Mouse (Mus musculus) MEL (cell line): ENCODE data around the gene Comp. TPM values are rescaled to one million over a fixed set of nuclear protein-coding genes. Genes with fewer than 3 reads are reported as not detected.

Source experiments
- DNase-seq: peaks from one replicate; pipeline ENCODE4 v3.0.0; 2011; ENCODE audit warnings: low read depth, low spot score
- H3K27ac ChIP-seq: 2 replicates; pipeline ENCODE4 v1.5.1; 2012; ENCODE audit warnings: low read depth, mild to moderate bottlenecking, control low read depth, low read length, moderate library complexity; ENCODE audit not compliant: control insufficient read depth
- H3K27me3 ChIP-seq, 2 experiments: fragments of 150-350 bp in 1 of 2; sonication (generic) in 1 of 2; 2 replicates each; pipeline ENCODE4 v1.6.1; 2012; ENCODE audit warnings: low read length in 2 of 2, mild to moderate bottlenecking in 2 of 2, improper control_type of control experiment in 1 of 2, moderate library complexity in 1 of 2; ENCODE audit not compliant: insufficient read depth in 2 of 2, control insufficient read depth in 1 of 2
- H3K36me3 ChIP-seq, 2 experiments: 2 replicates each; pipeline ENCODE4 v1.6.1; 2012 to 2014; ENCODE audit warnings: low read length in 2 of 2, improper control_type of control experiment in 1 of 2, inconsistent platforms in 1 of 2, mild to moderate bottlenecking in 1 of 2; ENCODE audit not compliant: insufficient read depth in 2 of 2, control insufficient read depth in 1 of 2
- H3K4me1 ChIP-seq, 2 experiments: fragments of 150-350 bp in 1 of 2; sonication (generic) in 1 of 2; 2 replicates each; pipeline ENCODE4 v1.6.1; 2012; ENCODE audit warnings: low read length in 2 of 2, improper control_type of control experiment in 1 of 2, mild to moderate bottlenecking in 1 of 2; ENCODE audit not compliant: insufficient read depth in 2 of 2, control insufficient read depth in 1 of 2
- H3K4me3 ChIP-seq, 2 experiments: fragments of 150-350 bp in 1 of 2; sonication (generic) in 1 of 2; 2 replicates each; pipeline ENCODE4 v1.5.1; 2012; ENCODE audit warnings: low read depth in 2 of 2, low read length in 2 of 2, mild to moderate bottlenecking in 2 of 2, moderate library complexity in 2 of 2, control low read depth in 1 of 2, improper control_type of control experiment in 1 of 2; ENCODE audit not compliant: control insufficient read depth in 1 of 2, insufficient read depth in 1 of 2
- H3K79me2 ChIP-seq: 2 replicates; pipeline ENCODE4 v1.6.1; 2012; ENCODE audit warnings: mild to moderate bottlenecking, low read length, moderate library complexity; ENCODE audit not compliant: control insufficient read depth, poor library complexity, insufficient read depth
- H3K9ac ChIP-seq: 2 replicates; pipeline ENCODE4 v1.6.1; 2012; ENCODE audit warnings: low read depth, mild to moderate bottlenecking, control low read depth, low read length, moderate library complexity; ENCODE audit not compliant: control insufficient read depth, poor library complexity, severe bottlenecking
- H3K9me3 ChIP-seq: fragments of 150-350 bp; sonication (generic); replicated peaks from 2 replicates; pipeline ENCODE4 v1.6.1; 2012; ENCODE audit warnings: mild to moderate bottlenecking, low read length, improper control_type of control experiment, moderate library complexity; ENCODE audit not compliant: insufficient read depth
- CHD2 ChIP-seq: IDR thresholded peaks from 2 replicates; pipeline ENCODE4 v1.6.1; 2011; ENCODE audit warnings: low read length, improper control_type of control experiment
- CTCF ChIP-seq, 3 experiments: IDR thresholded peaks in 2 of 3; conservative IDR thresholded peaks in 1 of 3; 2 replicates each; pipeline ENCODE4 v1.5.1; 2011 to 2012; ENCODE audit warnings: low read length in 3 of 3, low read depth in 2 of 3, mild to moderate bottlenecking in 2 of 3, improper control_type of control experiment in 1 of 3, inconsistent platforms in 1 of 3, mixed read lengths in 1 of 3, moderate library complexity in 1 of 3; ENCODE audit not compliant: control insufficient read depth in 1 of 3, insufficient read depth in 1 of 3, poor library complexity in 1 of 3, severe bottlenecking in 1 of 3
- E2F4 ChIP-seq: IDR thresholded peaks from 2 replicates; pipeline ENCODE4 v1.6.1; 2011; ENCODE audit warnings: low read depth, low read length, improper control_type of control experiment, borderline replicate concordance
- EP300 ChIP-seq, 2 experiments: IDR thresholded peaks; 2 replicates each; pipeline ENCODE4 v1.6.1; 2011; ENCODE audit warnings: improper control_type of control experiment in 2 of 2, low read length in 2 of 2, low read depth in 1 of 2, mild to moderate bottlenecking in 1 of 2
- HCFC1 ChIP-seq: IDR thresholded peaks from 2 replicates; pipeline ENCODE4 v1.6.1; 2012; ENCODE audit warnings: low read depth, mild to moderate bottlenecking, inconsistent platforms, low read length, improper control_type of control experiment, moderate library complexity
- JUND ChIP-seq: IDR thresholded peaks from 2 replicates; pipeline ENCODE4 v1.6.1; 2011; ENCODE audit warnings: low read depth, mild to moderate bottlenecking, improper control_type of control experiment, low read length
- KAT2A ChIP-seq: conservative IDR thresholded peaks from 2 replicates; pipeline ENCODE4 v1.6.1; 2012; ENCODE audit warnings: low read depth, low read length, improper control_type of control experiment, inconsistent platforms
- MEF2A ChIP-seq: IDR thresholded peaks from 2 replicates; pipeline ENCODE4 v1.6.1; 2014; ENCODE audit warnings: low read depth, mild to moderate bottlenecking, inconsistent platforms, low read length, improper control_type of control experiment; ENCODE audit not compliant: poor library complexity, insufficient replicate concordance, severe bottlenecking; ENCODE audit errors: extremely low read depth
- MXI1 ChIP-seq: IDR thresholded peaks from 2 replicates; pipeline ENCODE4 v1.6.1; 2011; ENCODE audit warnings: mild to moderate bottlenecking, low read depth, low read length, improper control_type of control experiment
- NELFE ChIP-seq: IDR thresholded peaks from 2 replicates; pipeline ENCODE4 v1.6.1; 2011; ENCODE audit warnings: low read depth, low read length, improper control_type of control experiment
- NRF1 ChIP-seq: IDR thresholded peaks from 2 replicates; pipeline ENCODE4 v1.6.1; 2014; ENCODE audit warnings: low read depth, mild to moderate bottlenecking, inconsistent platforms, low read length, improper control_type of control experiment, moderate library complexity; ENCODE audit not compliant: poor library complexity, insufficient read depth, severe bottlenecking
- POLR2A ChIP-seq, 2 experiments: IDR thresholded peaks; 2 replicates each; pipeline ENCODE4 v1.6.1; 2011 to 2012; ENCODE audit warnings: low read length in 2 of 2, mild to moderate bottlenecking in 2 of 2, control low read depth in 1 of 2, improper control_type of control experiment in 1 of 2, low read depth in 1 of 2, moderate library complexity in 1 of 2; ENCODE audit not compliant: control insufficient read depth in 1 of 2, insufficient read depth in 1 of 2, poor library complexity in 1 of 2
- POLR2AphosphoS2 ChIP-seq: IDR thresholded peaks from 2 replicates; pipeline ENCODE4 v1.6.1; 2011; ENCODE audit warnings: low read length, improper control_type of control experiment
- RAD21 ChIP-seq: IDR thresholded peaks from 2 replicates; pipeline ENCODE4 v1.6.1; 2011; ENCODE audit warnings: mild to moderate bottlenecking, low read depth, low read length, improper control_type of control experiment
- TAL1 ChIP-seq: IDR thresholded peaks from 2 replicates; pipeline ENCODE4 v1.6.1; 2012; ENCODE audit warnings: mild to moderate bottlenecking, inconsistent platforms, low read length, moderate library complexity, mixed read lengths
- polyA plus RNA-seq, 2 experiments: library from polyadenylated mRNA; stranded (reverse) in 1 of 2; unstranded in 1 of 2; fragments of >175 nt in 1 of 2; fragments of >200 nt in 1 of 2; gene quantifications; 2 replicates each; pipeline versions ENCODE4 v1.2.1 to v1.2.4; 2012; ENCODE audit warnings: low replicate concordance in 2 of 2, low read depth in 1 of 2; ENCODE audit not compliant: insufficient read length in 2 of 2, insufficient read depth in 1 of 2, missing spikeins in 1 of 2
- total RNA-seq: library from RNA; depleted of rRNA; stranded (reverse); fragments of 300-350 nt; gene quantifications from 2 replicates; pipeline ENCODE4 v1.2.3, GENCODE M21; 2012

Comp gene
- total and polyA plus RNA-seq, 3 experiments: 0.54 TPM; not detected in 2

DNA sequence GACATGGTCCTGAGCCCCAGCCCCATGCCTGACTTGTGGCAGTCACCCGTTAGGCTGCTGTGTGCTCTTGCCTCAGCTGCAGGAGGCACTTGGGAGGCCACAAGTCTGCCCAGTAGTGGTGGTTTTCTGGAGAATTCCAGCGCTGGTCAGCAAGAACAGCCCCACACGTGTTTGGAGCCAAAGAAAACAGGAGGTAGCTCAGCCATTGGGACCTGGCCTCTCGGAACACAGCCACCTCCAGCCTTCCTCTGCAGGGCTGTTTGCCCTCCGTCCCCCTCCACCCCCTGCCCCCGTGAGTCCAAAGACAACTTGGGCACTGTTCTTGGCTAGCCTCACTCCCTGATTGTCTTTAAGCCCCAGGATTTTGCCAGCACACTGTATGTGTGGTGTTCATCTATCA lies 1.4 kb upstream of the Comp start:
- Histone ChIP-seq H3K79me2 (no peaks in the 10 kb centered on the region), H3K9me3 (no peaks in the 10 kb centered on the region), H3K27me3 (no peaks in the 10 kb centered on the region), H3K27ac (no peak overlapping the region), H3K9ac (no peak overlapping the region), H3K4me1 (peaks cover 0 to 8% of the 10 kb centered on the region in 2 experiments; a peak in 2 of 4 replicates), H3K4me3 (no peak overlapping the region)
- DNase-seq: no peak
- TF ChIP-seq HCFC1 (no peak), EP300 (IDR thresholded peaks at IDR 0.05; ENCODE audit: low read depth in 1 of 2, low read length in 2 of 2) (no peak), TAL1 (no peak), JUND (no peak), NELFE (no peak)
- TF ChIP-seq, all 39 proteins: peak for 0
- H3K36me3 ChIP-seq: no peaks in the 10 kb centered on the region

DNA sequence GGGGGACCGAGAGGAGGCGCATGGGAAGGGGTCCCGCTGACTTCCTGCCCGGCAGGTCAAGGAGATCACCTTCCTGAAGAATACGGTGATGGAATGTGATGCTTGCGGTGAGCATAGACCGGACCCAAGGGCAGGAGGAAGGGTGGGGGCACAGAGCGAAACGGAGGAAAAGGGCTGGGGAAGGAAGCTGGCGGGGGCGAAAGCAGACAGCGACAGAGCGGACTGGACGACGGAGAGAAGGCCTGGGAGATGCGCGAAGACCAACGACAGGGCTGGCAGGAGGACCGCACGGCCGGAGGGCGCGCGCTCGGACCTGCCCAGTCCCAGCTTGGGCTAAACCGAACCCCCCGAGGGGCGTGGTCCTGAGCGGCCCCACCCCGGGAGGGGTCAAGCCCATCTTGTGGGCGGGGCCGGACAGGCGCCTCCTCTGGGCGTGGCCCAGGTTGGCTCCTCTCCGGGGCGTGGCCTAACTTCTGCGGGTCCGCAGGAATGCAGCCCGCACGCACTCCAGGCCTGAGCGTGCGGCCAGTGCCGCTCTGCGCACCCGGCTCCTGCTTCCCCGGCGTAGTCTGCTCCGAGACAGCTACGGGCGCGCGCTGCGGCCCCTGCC lies 1.1 kb downstream of the Comp start:
- H3K4me3 ChIP-seq: peak overlapping the region; percentile 73 to 83
- peak overlapping the region; percentile 56 for H3K9ac ChIP-seq
- DNase-seq: peak; percentile 82
- H3K36me3 ChIP-seq: no peaks in the 10 kb centered on the region
- H3K4me1 ChIP-seq: peaks cover 0 to 8% of the 10 kb centered on the region in 2 experiments; a peak in 2 of 4 replicates
- H3K79me2 ChIP-seq: no peaks in the 10 kb centered on the region
- no peaks in the 10 kb centered on the region for H3K27me3 ChIP-seq
- H3K27ac ChIP-seq: no peak overlapping the region
- no peaks in the 10 kb centered on the region for H3K9me3 ChIP-seq
- TF ChIP-seq POLR2A (IDR thresholded peaks at IDR 0.05; ENCODE audit: control insufficient read depth in 1 of 2, insufficient read depth in 1 of 2, low read depth in 1 of 2, low read length in 2 of 2, poor library complexity in 1 of 2) (peak in 1 of 2 experiments; percentile 33; a peak in 1 of 4 replicates), E2F4 (no peak), MXI1 (0 out of 2 replicates have a peak, but pooled peaks have one; percentile 19), CHD2 (no peak), POLR2AphosphoS2 (no peak), KAT2A (no peak), TAL1 (no peak), MEF2A (no peak), CTCF (IDR thresholded peaks at IDR 0.05 in 2 of 3, conservative IDR thresholded peaks at IDR 0.05 in 1 of 3; ENCODE audit: control insufficient read depth in 1 of 3, insufficient read depth in 1 of 3, low read depth in 2 of 3, low read length in 3 of 3, poor library complexity in 1 of 3, severe bottlenecking in 1 of 3) (no peak), NRF1 (no peak), RAD21 (no peak)
